Mouse (Mus musculus) CH12.LX (cell line): Measurements from ENCODE around the gene Cyp4f37. TPM values are rescaled to one million over a fixed set of nuclear protein-coding genes. Genes with fewer than 3 reads are reported as not detected.
"Not testable (repeated sequence)": the region's sequence is repeated elsewhere in the genome, so short reads cannot be mapped to it uniquely, and the experiment has no call there.

ENCODE experiments used
- DNase-seq: peaks from one replicate; pipeline ENCODE4 v3.0.0-alpha.2; 2013; ENCODE audit errors: extremely low read depth
- H3K27ac ChIP-seq: 2 replicates; pipeline ENCODE4 v1.5.1; 2012; ENCODE audit warnings: low read depth, mild to moderate bottlenecking, control low read depth, moderate library complexity; ENCODE audit not compliant: insufficient read depth
- H3K27me3 ChIP-seq: replicated peaks from 2 replicates; pipeline ENCODE3; 2012; ENCODE audit warnings: inconsistent platforms
- H3K36me3 ChIP-seq, 2 experiments: replicated peaks in 1 of 2; 2 replicates each; pipeline versions ENCODE3 to v1.6.1; 2012; ENCODE audit warnings: inconsistent platforms in 1 of 2, low read length in 1 of 2, mild to moderate bottlenecking in 1 of 2, mixed read lengths in 1 of 2, moderate library complexity in 1 of 2; ENCODE audit not compliant: control insufficient read depth in 1 of 2, insufficient read depth in 1 of 2
- H3K4me1 ChIP-seq, 2 experiments: 2 replicates each; pipeline ENCODE4 v1.6.1; 2012; ENCODE audit warnings: inconsistent platforms in 1 of 2, moderate library complexity in 1 of 2; ENCODE audit not compliant: insufficient read depth in 2 of 2, control insufficient read depth in 1 of 2
- H3K4me2 ChIP-seq: 2 replicates; pipeline ENCODE4 v1.6.1; 2012; ENCODE audit warnings: low read depth, mild to moderate bottlenecking, control low read depth; ENCODE audit not compliant: poor library complexity, insufficient read depth, severe bottlenecking
- H3K4me3 ChIP-seq, 3 experiments: fragments of 150-350 bp in 1 of 3; sonication (generic) in 1 of 3; replicated peaks in 1 of 3; 2 replicates each; pipeline versions ENCODE3 to v1.5.1; 2011 to 2012; ENCODE audit warnings: low read depth in 2 of 3, low read length in 2 of 3, mild to moderate bottlenecking in 2 of 3, moderate library complexity in 2 of 3, control low read depth in 1 of 3, improper control_type of control experiment in 1 of 3, inconsistent platforms in 1 of 3, mixed read lengths in 1 of 3; ENCODE audit not compliant: poor library complexity in 1 of 3
- H3K79me2 ChIP-seq: replicated peaks from 2 replicates; pipeline ENCODE4 v1.6.1; 2012; ENCODE audit warnings: mild to moderate bottlenecking, moderate library complexity; ENCODE audit not compliant: control insufficient read depth, poor library complexity, insufficient read depth, severe bottlenecking; ENCODE audit errors: extremely low read depth
- H3K9ac ChIP-seq: 2 replicates; pipeline ENCODE4 v1.6.1; 2012; ENCODE audit warnings: low read depth, mild to moderate bottlenecking, control low read depth, moderate library complexity; ENCODE audit not compliant: insufficient read depth
- H3K9me3 ChIP-seq: replicated peaks from 2 replicates; pipeline ENCODE3; 2012; ENCODE audit warnings: low read length, inconsistent platforms, mixed read lengths
- CTCF ChIP-seq, 2 experiments: IDR thresholded peaks in 1 of 2; conservative IDR thresholded peaks in 1 of 2; 2 replicates each; pipeline ENCODE4 v1.5.1; 2011 to 2012; ENCODE audit warnings: low read depth in 2 of 2, low read length in 2 of 2, improper control_type of control experiment in 1 of 2, inconsistent platforms in 1 of 2, mild to moderate bottlenecking in 1 of 2, moderate library complexity in 1 of 2
- EP300 ChIP-seq: IDR thresholded peaks from 2 replicates; pipeline ENCODE4 v1.6.1; 2011; ENCODE audit warnings: low read length, improper control_type of control experiment
- GABPA ChIP-seq: IDR thresholded peaks from 2 replicates; pipeline ENCODE4 v1.6.1; 2012; ENCODE audit warnings: low read depth, low read length, improper control_type of control experiment, inconsistent platforms; ENCODE audit not compliant: insufficient replicate concordance
- IRF4 ChIP-seq: IDR thresholded peaks from 2 replicates; pipeline ENCODE4 v1.6.1; 2014; ENCODE audit warnings: low read depth, mild to moderate bottlenecking, inconsistent platforms, low read length, improper control_type of control experiment
- JUN ChIP-seq: IDR thresholded peaks from 2 replicates; pipeline ENCODE4 v1.6.1; 2011; ENCODE audit warnings: low read depth, mild to moderate bottlenecking, low read length, improper control_type of control experiment, moderate library complexity; ENCODE audit not compliant: insufficient read depth
- NRF1 ChIP-seq: IDR thresholded peaks from 2 replicates; pipeline ENCODE4 v1.6.1; 2014; ENCODE audit warnings: low read depth, mild to moderate bottlenecking, inconsistent platforms, low read length, improper control_type of control experiment, moderate library complexity
- RAD21 ChIP-seq: IDR thresholded peaks from 2 replicates; pipeline ENCODE4 v1.6.1; 2011; ENCODE audit warnings: low read depth, mild to moderate bottlenecking, low read length, improper control_type of control experiment, moderate library complexity
- SMC3 ChIP-seq: IDR thresholded peaks from 2 replicates; pipeline ENCODE4 v1.6.1; 2011; ENCODE audit warnings: low read depth, low read length, improper control_type of control experiment
- ZC3H11A ChIP-seq: IDR thresholded peaks from 2 replicates; pipeline ENCODE4 v1.6.1; 2012; ENCODE audit warnings: low read depth, mild to moderate bottlenecking, inconsistent platforms, low read length, improper control_type of control experiment
- dilution Hi-C: fragments of 300-500 bp; cut with MboI; formaldehyde crosslinking; loops from 2 replicates; pipeline ENCODE4 v1.14.3; 2020; ENCODE audit warnings: low sequenced_read_pairs; ENCODE audit not compliant: extremely low pct_unique_long_range_greater_than_20kb, extremely low pct_ligation_motif_present
- in situ Hi-C: fragments of 300-500 bp; cut with MboI; formaldehyde crosslinking; loops from 3 replicates; pipeline ENCODE4 v1.14.3; 2019; ENCODE audit warnings: low sequenced_read_pairs, low pct_ligation_motif_present, low pct_unique_long_range_greater_than_20kb, mixed read lengths
- polyA plus RNA-seq: library from polyadenylated mRNA; unstranded; fragments of >175 nt; gene quantifications from 2 replicates; pipeline ENCODE4 v1.2.1, GENCODE M21; 2012; ENCODE audit warnings: low read depth; ENCODE audit not compliant: insufficient read length
- total RNA-seq, 2 experiments: library from RNA; depleted of rRNA; stranded (reverse); fragments of 300-350 nt in 1 of 2; fragments of >200 nt in 1 of 2; gene quantifications; 2 replicates each; pipeline ENCODE4 v1.2.3; 2012 to 2014

The Cyp4f37 gene
- total and polyA plus RNA-seq, 3 experiments = 0.28 to 0.60 (median 0.34) TPM

DNA sequence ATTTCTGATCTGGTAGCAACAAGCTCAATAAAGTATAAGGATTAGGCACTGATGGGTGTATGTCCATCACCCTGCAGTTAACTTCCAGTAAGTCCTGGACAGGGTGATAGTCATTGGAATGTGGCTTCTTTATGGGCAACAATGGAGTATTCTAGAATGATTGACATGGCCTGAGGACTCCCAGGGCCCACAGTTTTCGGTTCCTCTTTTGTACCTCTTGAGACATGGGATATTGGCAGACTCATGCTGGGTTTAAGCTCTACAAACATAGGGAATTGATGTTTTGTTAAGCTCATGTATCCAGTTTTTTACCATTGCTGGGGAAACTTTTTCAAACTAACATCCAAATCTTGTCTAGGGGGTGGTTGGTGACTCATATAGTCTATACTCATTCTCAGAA lies 3.9 kb upstream of the Cyp4f37 start:
- no peaks in the 10 kb centered on the region for H3K27me3 ChIP-seq
- no peak overlapping the region for H3K27ac ChIP-seq
- TF ChIP-seq GABPA = no peak
- no peak for TF ChIP-seq RAD21
- peak; percentile 42; the same call in 1 of the 2 replicates for TF ChIP-seq EP300
- TF ChIP-seq NRF1 = no peak
- TF ChIP-seq IRF4 = peak; percentile 38; the same call in 1 of the 2 replicates
- H3K9me3 ChIP-seq = peaks cover 24% of the 10 kb centered on the region
- H3K36me3 ChIP-seq = no peaks in the 10 kb centered on the region
- dilution Hi-C loops (no loop called here), in situ Hi-C loops (no loop called here)
- H3K4me1 ChIP-seq = peaks cover 0 to 13% of the 10 kb centered on the region in 2 experiments; a peak in 2 of 4 replicates
- H3K9ac ChIP-seq = no peak overlapping the region
- no peak for DNase-seq
- no peak overlapping the region for H3K4me3 ChIP-seq
- no peak overlapping the region for H3K4me2 ChIP-seq
- H3K79me2 ChIP-seq = no peaks in the 10 kb centered on the region

- in situ Hi-C loops, H3K9ac ChIP-seq, H3K36me3 ChIP-seq, H3K79me2 ChIP-seq, dilution Hi-C loops, H3K9me3 ChIP-seq, H3K4me3 ChIP-seq, H3K27me3 ChIP-seq, DNase-seq, H3K4me2 ChIP-seq, H3K4me1 ChIP-seq, H3K27ac ChIP-seq: not testable (repeated sequence)
These were observed 8.6 kb downstream of the Cyp4f37 start for GRCm38 (mm10) chr17:32629726-32630125.

- Histone ChIP-seq H3K4me3 (no peak overlapping the region), H3K4me1 (peaks cover 3 to 16% of the 10 kb centered on the region in 2 experiments; a peak in 2 of 4 replicates), H3K9me3 (no peaks in the 10 kb centered on the region), H3K27ac (no peak overlapping the region), H3K4me2 (no peak overlapping the region), H3K9ac (no peak overlapping the region), H3K27me3 (no peaks in the 10 kb centered on the region), H3K79me2 (no peaks in the 10 kb centered on the region), H3K36me3 (no peaks in the 10 kb centered on the region)
- TF ChIP-seq ZC3H11A = 0 out of 2 replicates have a peak, but pooled peaks have one; percentile 17
- TF ChIP-seq SMC3 = peak; percentile 62
- no peak for TF ChIP-seq JUN
- TF ChIP-seq RAD21 = peak; percentile 42
- peak in 1 of 2 experiments; percentile 55; a peak in 2 of 4 replicates for TF ChIP-seq CTCF (conservative IDR thresholded peaks at IDR 0.05 in 1 of 2, IDR thresholded peaks at IDR 0.05 in 1 of 2; ENCODE audit: low read depth in 2 of 2, low read length in 2 of 2)
- in situ Hi-C loops (no loop called here), dilution Hi-C loops (no loop called here)
- DNase-seq = peak; percentile 12
These were observed 10.8 kb downstream of the Cyp4f37 start for GRCm38 (mm10) chr17:32631936-32632335.
